ENCODE assay signal across 1 mouse cellular context in the genomic region with DNA sequence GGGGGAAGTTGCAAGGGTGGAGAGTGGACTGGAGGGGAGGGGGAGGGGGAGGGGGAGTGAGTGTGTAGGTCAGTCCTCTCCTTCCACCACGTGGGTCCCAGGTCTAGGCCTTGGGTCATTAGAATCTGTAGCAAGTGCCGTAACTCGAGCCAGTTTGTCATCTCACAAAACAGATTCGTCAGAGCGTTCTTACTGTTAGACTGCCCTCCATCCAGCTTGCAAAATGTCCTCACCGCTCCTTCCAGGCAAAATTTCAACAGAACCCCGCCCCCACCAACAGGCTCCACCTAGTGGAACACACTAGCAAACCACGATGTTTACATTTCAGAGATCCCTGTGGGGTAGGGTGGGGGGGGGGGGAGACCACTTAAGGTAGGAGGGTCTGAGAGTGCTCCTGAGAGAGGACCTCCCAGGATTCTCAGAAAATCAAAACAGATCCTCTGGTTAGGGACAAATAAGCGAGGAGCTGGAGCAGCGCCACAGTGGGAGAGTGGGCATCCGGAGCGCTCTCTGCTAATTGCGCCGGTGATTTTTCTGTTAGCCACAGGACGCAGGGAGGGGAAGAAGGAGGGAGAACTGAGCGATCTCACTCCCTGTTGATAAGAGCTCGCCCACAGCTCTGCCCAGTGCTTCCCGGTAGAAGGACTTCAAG.
TF ChIP-seq lines count a peak whose summit lies in the region.

No protein-coding gene starts in this region.

TF ChIP-seq in CH12.LX, 34 proteins besides CTCF, POLR2A, EP300 and RAD21:
- peak; percentile 58; the same call in 1 of the 2 replicates for TF ChIP-seq MXI1 (IDR thresholded peaks at IDR 0.05; ENCODE audit: low read depth, low read length)
- peak; percentile 34; the same call in 1 of the 2 replicates for TF ChIP-seq NELFE (IDR thresholded peaks at IDR 0.05; ENCODE audit: low read depth, low read length)
- no peak for TF ChIP-seq ETS1 (conservative IDR thresholded peaks at IDR 0.05; ENCODE audit: low read depth, low read length)
- TF ChIP-seq MAZ (IDR thresholded peaks at IDR 0.05; ENCODE audit: low read depth, low read length), result peak; percentile 90; the same call in 1 of the 2 replicates
- 0 out of 2 replicates have a peak, but pooled peaks have one; percentile 13 for TF ChIP-seq BHLHE40 (IDR thresholded peaks at IDR 0.05; ENCODE audit: low read depth, low read length)
- TF ChIP-seq SIN3A (IDR thresholded peaks at IDR 0.05; ENCODE audit: low read length), result 0 out of 2 replicates have a peak, but pooled peaks have one; percentile 34
- peak; percentile 67 for TF ChIP-seq CHD2 (IDR thresholded peaks at IDR 0.05; ENCODE audit: low read length)
- TF ChIP-seq GABPA (IDR thresholded peaks at IDR 0.05; ENCODE audit: insufficient replicate concordance, low read depth, low read length), result no peak
- TF ChIP-seq JUND (conservative IDR thresholded peaks at IDR 0.05; ENCODE audit: low read depth, low read length), result no peak
- TF ChIP-seq RCOR1 (conservative IDR thresholded peaks at IDR 0.05; ENCODE audit: low read depth, low read length), result no peak
- TF ChIP-seq TCF12 (IDR thresholded peaks at IDR 0.05; ENCODE audit: low read depth, low read length), result peak; percentile 28; the same call in 1 of the 2 replicates
- TF ChIP-seq USF2 (conservative IDR thresholded peaks at IDR 0.05; ENCODE audit: low read depth, low read length), result no peak
- peak; percentile 44 for TF ChIP-seq SMC3 (IDR thresholded peaks at IDR 0.05; ENCODE audit: low read depth, low read length)
- peak; percentile 55 for TF ChIP-seq MYC (IDR thresholded peaks at IDR 0.05; ENCODE audit: low read depth, low read length)
- no peak for TF ChIP-seq HCFC1 (IDR thresholded peaks at IDR 0.05; ENCODE audit: low read depth, low read length)
